Mouse (Mus musculus) CH12.LX (cell line): ENCODE results near the gene Wnt2.

Source experiments
- BHLHE40 ChIP-seq: IDR thresholded peaks from 2 replicates; pipeline ENCODE4 v1.6.1; 2011; ENCODE audit warnings: mild to moderate bottlenecking, low read depth, low read length, improper control_type of control experiment
- CHD1 ChIP-seq: IDR thresholded peaks from 2 replicates; pipeline ENCODE4 v1.6.1; 2012; ENCODE audit warnings: low read depth, low read length, improper control_type of control experiment, inconsistent platforms
- CHD2 ChIP-seq: IDR thresholded peaks from 2 replicates; pipeline ENCODE4 v1.6.1; 2011; ENCODE audit warnings: low read length, improper control_type of control experiment
- CTCF ChIP-seq, 2 experiments: IDR thresholded peaks in 1 of 2; conservative IDR thresholded peaks in 1 of 2; 2 replicates each; pipeline ENCODE4 v1.5.1; 2011 to 2012; ENCODE audit warnings: low read depth in 2 of 2, low read length in 2 of 2, improper control_type of control experiment in 1 of 2, inconsistent platforms in 1 of 2, mild to moderate bottlenecking in 1 of 2, moderate library complexity in 1 of 2
- GABPA ChIP-seq: IDR thresholded peaks from 2 replicates; pipeline ENCODE4 v1.6.1; 2012; ENCODE audit warnings: low read depth, low read length, improper control_type of control experiment, inconsistent platforms; ENCODE audit not compliant: insufficient replicate concordance
- POLR2A ChIP-seq: IDR thresholded peaks from 2 replicates; pipeline ENCODE4 v1.6.1; 2011; ENCODE audit warnings: low read depth, mild to moderate bottlenecking, improper control_type of control experiment, low read length
- POLR2AphosphoS2 ChIP-seq: IDR thresholded peaks from 2 replicates; pipeline ENCODE4 v1.6.1; 2011; ENCODE audit warnings: low read depth, low read length, improper control_type of control experiment
- UBTF ChIP-seq: IDR thresholded peaks from 2 replicates; pipeline ENCODE4 v1.6.1; 2012; ENCODE audit warnings: low read depth, mild to moderate bottlenecking, inconsistent platforms, low read length, improper control_type of control experiment, moderate library complexity
- USF1 ChIP-seq: IDR thresholded peaks from 2 replicates; pipeline ENCODE4 v1.6.1; 2014; ENCODE audit warnings: low read depth, mild to moderate bottlenecking, inconsistent platforms, low read length, improper control_type of control experiment

GRCm38 (mm10) chr6:18078615-18079014, 48.2 kb upstream of the Wnt2 start:
- no peak for TF ChIP-seq GABPA
- no peak for TF ChIP-seq POLR2AphosphoS2
- TF ChIP-seq BHLHE40 = no peak
- no peak for TF ChIP-seq POLR2A
- no peak for TF ChIP-seq USF1
- TF ChIP-seq CHD1 = no peak
- no peak for TF ChIP-seq CHD2
- TF ChIP-seq UBTF = no peak
- peak; percentile 24 to 76; a peak in 3 of 4 replicates for TF ChIP-seq CTCF (conservative IDR thresholded peaks at IDR 0.05 in 1 of 2, IDR thresholded peaks at IDR 0.05 in 1 of 2; ENCODE audit: low read depth in 2 of 2, low read length in 2 of 2)
